Mouse (Mus musculus) heart, postnatal 14 days (tissue): ENCODE results near the gene Eml4. TPM values are rescaled to one million over a fixed set of nuclear protein-coding genes. Genes with fewer than 3 reads are reported as not detected.
A peak's percentile ranks its signal among the peaks of the same experiment; 100 is the strongest.

ENCODE experiments used
- DNase-seq, 2 experiments: peaks; one replicate each; pipeline ENCODE4 v3.0.0; 2021 to 2022
- intact Hi-C: fragments of 180-260 bp; cut with DNase I; formaldehyde crosslinking; loops from one replicate; pipeline ENCODE4 v1.15.1; 2025
- total RNA-seq, 2 experiments: library from RNA; stranded (reverse); gene quantifications; 2 replicates each; pipeline ENCODE4 v1.2.3; 2021

Eml4 gene
- total RNA-seq, 2 experiments from 2014 or later = 8.3 TPM

DNA sequence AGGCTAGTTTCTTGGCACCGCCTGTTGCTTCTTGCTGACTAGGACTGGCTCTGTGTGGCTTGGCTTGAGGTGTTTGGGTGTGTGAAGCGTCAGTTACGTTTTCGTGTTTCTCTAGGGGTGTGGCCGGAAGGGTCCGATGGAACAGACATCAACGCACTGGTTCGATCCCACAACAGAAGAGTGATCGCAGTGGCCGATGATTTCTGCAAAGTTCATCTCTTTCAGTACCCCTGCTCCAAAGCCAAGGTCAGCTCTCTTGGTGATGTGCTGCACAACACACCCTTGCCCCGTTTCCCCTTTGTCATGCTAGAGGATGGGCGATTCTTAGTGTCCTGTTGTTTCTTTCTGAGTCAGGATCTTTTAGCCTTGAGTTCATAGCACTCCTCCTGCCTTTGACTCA, 126.4 kb downstream of the Eml4 start:
- intact Hi-C loops = no loop called here
- no peak for DNase-seq

DNA sequence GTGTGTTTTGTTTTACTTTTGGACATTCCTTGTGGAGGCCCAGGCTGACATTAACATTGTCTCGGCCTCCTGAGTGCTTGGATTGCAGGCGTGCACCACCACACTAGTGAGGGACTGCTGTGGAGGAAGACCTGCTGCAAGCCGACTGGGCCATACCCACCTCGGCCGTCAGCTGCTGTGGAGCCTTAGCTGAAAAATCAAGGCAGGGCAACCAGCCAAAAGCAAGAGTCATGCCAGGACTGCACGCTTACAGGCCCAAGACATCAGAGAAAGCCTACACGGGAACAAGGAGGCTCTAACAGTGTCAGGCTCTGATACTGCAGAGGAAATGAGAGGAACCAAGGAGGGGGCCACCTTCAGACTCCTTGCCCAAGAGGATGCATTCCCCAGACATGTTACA, 130.8 kb downstream of the Eml4 start:
- intact Hi-C loops = no loop called here
- peak in 1 of 2 experiments; percentile 10 for DNase-seq

DNA sequence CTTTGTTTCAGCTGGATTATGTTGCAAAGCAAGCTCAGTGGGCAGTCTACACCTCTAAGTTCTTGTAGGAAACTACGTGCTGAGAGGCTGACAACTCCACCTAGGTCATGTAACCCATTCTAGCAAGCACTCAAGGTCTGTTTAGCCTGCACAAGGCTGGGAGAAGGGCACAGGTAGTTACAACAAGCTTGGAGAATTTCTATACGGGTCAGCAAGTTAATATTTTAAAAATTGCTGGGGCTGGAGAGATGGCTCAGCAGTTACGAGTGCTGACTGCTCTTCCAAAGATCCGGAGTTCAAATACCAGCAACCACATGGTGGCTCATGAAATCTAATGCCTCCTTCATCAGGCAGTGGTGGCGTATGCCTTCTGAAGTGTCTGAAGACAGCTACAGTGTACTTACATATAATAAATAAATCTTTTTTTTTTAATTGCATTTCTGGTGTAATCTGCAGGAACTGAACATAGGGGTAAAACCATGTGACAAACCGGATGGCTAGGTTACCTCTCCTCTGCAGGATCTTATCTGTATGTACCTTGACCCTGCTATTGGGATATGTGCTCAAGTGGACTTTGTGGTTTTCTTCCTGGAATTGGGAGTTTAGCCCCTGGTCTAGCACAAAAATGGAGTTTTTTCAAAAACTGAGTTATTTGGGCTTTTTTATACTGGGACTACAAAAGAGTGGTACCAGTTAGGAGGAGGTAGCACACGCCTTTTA, 132.2 kb downstream of the Eml4 start:
- DNase-seq = no peak
- intact Hi-C loops = no loop called here

DNA sequence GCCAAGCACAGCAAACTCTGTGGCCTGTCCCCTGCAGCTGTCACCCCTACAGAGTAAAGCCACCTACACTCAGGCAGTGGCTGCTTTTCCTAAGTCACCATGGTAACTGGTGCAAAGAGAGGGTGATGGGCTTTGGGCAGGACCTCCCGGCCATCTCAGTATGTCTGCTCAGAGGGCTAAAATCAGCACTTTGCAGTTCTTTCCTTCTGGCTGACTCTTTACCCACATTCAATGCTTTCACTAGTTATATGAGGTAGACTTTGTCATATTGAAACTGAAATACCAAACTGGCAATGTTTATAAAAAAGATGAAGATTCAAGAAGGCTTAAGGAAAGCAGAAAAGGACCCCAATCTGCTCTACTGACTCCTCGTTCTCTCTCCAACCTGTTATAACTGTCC, 133.1 kb downstream of the Eml4 start:
- intact Hi-C loops = no loop called here
- no peak for DNase-seq

DNA sequence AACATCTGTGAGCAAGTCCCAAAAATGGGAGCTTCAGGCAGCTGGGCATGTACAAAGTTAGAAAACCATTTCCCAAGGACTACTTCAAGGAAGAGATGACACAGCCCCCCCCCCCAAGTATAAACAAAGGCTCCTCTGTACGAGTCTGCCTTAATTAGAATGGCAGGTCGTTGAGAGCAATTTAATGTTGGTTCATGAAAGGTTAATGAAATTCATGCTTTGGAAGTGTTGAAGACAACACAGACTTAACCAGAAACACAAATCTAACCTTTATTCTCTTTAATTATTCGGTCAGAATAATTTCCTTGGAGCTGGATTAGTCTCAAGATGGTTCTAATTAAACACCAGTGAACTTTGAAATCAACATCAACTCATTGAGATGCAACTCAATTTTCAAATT, 137.0 kb downstream of the Eml4 start:
- intact Hi-C loops = no loop called here
- no peak for DNase-seq

DNA sequence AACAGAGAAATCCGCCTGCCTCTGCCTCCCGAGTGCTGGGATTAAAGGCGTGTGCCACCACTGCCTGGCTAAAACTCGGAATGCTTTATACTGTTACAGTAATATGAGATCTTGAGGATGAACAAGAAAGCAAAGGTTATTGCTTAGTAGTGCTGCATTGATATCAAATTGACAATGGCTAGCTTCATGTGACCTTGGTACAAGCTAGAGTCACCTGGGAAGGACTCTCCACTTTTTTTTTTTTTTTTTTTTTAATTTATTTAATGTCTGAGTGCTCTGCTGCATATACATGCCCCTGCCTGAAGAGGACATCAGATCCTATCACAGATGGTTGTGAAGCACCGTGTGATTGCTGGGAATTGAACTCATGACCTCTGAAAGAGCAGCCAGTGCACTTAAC, 148.2 kb downstream of the Eml4 start:
- intact Hi-C loops = no loop called here
- DNase-seq = no peak

GRCm38 (mm10) chr17:83499692-83500091, 149.0 kb downstream of the Eml4 start:
- DNase-seq = no peak
- intact Hi-C loops = no loop called here

DNA sequence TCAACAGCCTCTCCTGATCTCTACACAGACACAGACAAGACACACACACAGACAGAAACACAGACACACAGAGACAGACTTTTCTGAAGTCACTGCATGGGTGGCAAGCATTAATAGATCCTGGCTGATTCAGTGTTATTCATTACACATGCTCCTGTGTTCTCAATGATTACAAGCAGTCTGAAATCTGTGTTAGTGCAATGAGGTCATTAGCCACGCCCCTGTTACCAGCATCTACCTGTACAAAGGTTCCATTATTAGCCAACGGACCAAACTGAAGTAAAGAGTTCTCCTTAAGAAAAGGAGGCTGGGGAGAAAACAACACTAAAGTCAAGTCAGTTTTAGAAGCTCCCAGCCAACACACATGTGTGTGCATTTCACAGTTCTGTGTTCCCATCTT, 153.0 kb downstream of the Eml4 start:
- no peak for DNase-seq
- intact Hi-C loops = no loop called here

DNA sequence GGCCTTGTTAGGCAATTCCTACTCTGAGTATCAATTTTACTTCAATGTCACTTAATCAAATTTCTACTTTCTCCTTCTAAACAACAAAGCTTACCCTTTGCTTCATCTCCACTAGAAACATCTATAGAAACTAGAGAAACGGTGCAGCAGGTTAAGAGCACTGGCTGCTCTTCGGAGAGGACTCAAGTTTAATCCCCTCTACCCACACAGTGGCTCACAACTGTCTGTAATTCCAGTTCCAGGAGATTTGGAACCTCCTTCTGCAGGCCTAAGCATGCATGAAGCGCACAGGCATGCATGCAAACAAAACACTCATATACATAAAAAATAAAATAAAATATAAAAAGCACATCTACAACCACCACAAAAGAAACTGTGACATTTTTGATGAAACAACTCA, 161.4 kb downstream of the Eml4 start:
- intact Hi-C loops = loop anchor here (5.0 kb wide), 1 partner anchor 235 kb away; no protein-coding TSS in a partner anchor
- DNase-seq = no peak

- intact Hi-C loops = loop anchor here (5.0 kb wide), 1 partner anchor 236 kb away; no protein-coding TSS in a partner anchor
- DNase-seq = no peak
Observed at GRCm38 (mm10) chr17:83513655-83514212, 163.0 kb downstream of the Eml4 start.

DNA sequence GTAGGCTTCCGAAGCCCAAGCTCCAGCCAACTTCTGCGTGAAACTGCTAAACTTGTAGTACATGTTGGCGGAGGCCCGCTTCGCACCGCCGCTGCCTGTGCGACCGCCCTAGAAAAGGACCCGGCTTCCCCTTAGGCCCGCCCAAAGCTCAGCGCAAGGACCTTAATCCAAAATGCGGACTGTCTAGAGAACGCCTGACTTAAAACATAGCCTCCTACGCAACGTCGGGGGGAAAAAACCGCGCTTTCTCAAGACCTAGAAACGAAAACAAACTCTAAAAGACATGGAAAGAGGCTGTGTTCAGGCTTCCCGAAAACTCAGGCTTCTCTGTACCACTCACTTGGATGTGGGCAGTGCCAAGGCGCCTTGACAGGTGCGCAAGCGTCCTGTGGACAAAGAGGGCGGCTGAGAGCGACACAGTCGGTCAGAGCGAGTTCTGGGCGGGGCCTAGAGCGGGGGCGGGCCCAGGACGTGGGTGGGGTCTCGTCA, 163.5 kb downstream of the Eml4 start:
- DNase-seq = peak; percentile 89 to 92
- intact Hi-C loops = loop anchor here (5.0 kb wide), 1 partner anchor 237 kb away; no protein-coding TSS in a partner anchor

- intact Hi-C loops = no loop called here
Observed at GRCm38 (mm10) chr17:83517280-83518015, 166.7 kb downstream of the Eml4 start, which contains the start of gene Cox7a2l. TSS of gene Cox7a2l (minus strand) at chr17:83517330.

DNA sequence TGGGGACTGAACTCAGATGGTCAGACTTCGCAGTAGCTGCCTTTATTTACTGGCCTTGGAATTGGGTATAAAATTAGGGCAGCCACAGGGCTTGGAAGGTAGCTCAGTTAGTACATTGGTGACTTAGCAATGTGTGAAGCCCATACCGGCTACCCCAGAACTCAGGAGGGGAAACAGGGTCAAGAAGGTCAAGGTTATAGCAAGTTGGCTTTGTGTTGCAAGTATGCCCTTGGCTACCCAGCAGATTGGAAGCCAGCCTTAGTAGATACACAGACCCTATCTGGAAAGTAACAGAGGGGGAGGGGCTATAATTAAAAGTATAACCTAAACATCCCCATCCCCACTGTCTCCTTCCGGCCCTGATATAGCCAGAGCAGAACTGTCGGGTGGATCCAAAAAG, 171.2 kb downstream of the Eml4 start:
- intact Hi-C loops = no loop called here
- DNase-seq = no peak

More at GRCm38 (mm10) chr17:83517280-83518015, 166.7 kb downstream of the Eml4 start, which contains the start of gene Cox7a2l:
- no peak for DNase-seq

DNA sequence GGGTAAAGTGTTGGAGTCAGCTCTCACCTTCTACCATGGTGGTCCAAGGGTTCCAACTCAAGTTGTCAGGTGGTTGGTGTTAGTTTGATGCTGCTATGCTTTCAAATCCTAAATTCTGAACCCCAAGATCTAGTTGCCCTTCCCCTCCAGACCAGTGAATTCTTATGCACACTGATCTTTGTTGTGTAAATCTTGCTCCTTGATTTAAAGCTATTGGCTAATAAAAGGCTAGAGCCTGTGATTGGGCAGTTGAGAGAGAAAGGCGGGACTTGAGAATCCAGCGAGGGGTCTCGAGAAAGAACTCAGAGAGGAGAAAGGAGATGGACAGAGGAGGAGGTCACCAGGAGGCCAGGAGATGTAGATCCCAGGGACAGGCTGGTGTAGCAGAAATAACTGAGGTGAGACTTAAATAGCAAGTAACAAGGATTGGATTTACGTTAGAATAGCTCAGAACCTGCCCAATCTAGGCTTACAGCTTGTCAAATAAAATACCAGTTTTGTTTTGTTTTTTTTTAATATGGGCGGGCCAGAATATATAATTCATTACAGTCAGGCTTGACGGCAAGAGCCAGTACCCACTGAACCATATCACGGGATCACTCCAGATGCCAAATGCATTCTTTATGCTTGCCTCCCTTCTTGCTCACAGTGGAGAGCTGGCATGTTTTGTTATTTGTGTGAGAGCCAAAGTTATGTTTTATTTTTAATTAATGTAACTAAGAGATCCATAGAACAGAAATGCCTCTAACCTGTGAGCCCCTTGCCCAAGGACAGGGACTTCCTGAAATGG, 172.1 kb downstream of the Eml4 start:
- no peak for DNase-seq
- intact Hi-C loops = no loop called here

- no peak for DNase-seq
- intact Hi-C loops = no loop called here
Observed at GRCm38 (mm10) chr17:83524753-83525152, 174.0 kb downstream of the Eml4 start.

DNA sequence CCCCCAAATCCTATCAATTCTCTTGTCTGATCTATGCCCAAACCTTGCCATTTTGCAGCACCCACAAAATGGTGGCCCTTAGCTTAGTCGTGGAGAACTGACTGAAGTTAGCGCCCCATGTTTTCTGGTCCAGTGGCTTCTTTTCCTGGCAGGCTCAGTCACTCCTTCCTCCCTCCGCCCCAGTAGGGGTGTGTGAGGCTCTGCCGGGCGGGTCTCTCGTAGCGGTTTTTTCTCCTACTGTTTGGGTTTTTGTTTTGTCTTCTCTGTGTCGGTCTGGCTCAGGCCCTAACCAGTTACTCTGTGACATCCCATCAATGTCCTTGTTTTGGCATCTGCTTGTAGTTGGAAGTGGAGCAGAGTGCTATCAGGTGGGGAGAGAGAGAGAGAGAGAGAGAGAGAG, 174.9 kb downstream of the Eml4 start:
- peak in 1 of 2 experiments; percentile 4 for DNase-seq
- intact Hi-C loops = no loop called here

DNA sequence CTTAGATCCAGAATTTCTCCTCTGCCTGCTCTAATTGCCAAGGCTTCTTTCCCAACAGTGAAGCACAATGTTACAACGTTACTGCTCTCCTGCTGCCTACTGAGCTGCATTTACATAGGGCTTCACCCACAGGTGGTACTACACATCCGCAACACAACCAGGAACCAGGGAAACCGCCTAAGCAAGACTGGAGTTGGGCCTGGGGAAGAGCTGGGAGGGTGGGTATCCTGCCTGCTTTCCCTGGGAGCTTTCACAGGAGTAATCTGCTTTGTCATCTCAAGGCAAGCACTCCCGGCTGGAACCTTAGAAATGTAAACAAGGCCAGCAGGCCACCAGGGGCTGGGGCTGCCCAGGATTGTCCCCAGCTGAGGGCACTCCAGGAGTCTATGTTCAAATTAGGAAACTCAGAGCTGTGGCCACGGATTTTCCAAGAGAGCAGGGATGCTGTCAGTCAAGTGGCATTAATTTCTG, 175.4 kb downstream of the Eml4 start:
- DNase-seq = no peak
- intact Hi-C loops = no loop called here

GRCm38 (mm10) chr17:83526624-83527532, 176.1 kb downstream of the Eml4 start:
- intact Hi-C loops = no loop called here
- DNase-seq = peak; percentile 41 to 60

DNA sequence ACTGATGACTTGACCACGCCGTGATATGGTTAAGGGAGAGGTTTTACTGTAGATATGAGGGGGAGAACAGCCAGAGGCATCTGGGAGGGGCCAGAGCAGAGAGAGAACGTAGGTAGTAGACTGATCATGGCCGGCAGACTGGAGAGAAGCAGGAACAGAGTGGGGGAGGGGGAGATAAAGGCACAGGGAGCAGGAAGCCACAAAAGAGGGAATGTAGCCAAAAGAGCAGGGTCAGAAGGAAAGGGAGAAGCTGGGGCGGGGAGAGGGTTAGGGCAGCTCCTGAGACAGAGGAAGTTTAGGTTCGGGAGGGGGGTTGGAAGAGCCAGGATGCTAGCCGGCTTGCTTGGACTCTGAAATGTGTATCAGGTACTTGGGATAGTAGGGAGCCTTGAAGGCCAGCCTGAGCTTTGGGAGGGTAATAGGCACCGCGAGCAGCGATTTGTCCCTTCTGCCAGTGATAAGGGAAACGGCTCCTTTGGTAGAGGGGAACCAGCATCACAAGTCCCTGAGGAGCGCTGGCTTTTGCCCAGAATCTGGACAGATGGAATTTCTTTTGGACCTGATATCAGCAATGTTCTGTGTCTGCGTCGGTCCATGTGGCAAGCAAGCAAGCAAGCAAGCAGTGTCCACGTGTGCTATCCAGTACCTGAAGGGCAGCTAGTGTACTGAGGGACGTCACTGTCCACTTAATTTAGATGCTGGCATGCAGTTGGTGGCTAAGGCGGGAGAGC, 177.1 kb downstream of the Eml4 start:
- DNase-seq = peak; percentile 29 to 63
- intact Hi-C loops = no loop called here
